Mouse (Mus musculus): ENCODE results near the gene Arhgef17. TPM values are rescaled to one million over a fixed set of nuclear protein-coding genes. Genes with fewer than 3 reads are reported as not detected.

Arhgef17 gene
- total RNA-seq, 2 experiments from 2014 or later, result 0.08 to 0.44 TPM

- peak; percentile 98 for ATAC-seq (replicated peaks; ENCODE audit: poor library complexity)
These were observed 52.3 kb downstream of the Arhgef17 start for GRCm38 (mm10) chr7:100879595-100879994.

GRCm38 (mm10) chr7:100876771-100877170 is 55.1 kb downstream of the Arhgef17 start:
- ATAC-seq (replicated peaks; ENCODE audit: poor library complexity), result no peak

DNA sequence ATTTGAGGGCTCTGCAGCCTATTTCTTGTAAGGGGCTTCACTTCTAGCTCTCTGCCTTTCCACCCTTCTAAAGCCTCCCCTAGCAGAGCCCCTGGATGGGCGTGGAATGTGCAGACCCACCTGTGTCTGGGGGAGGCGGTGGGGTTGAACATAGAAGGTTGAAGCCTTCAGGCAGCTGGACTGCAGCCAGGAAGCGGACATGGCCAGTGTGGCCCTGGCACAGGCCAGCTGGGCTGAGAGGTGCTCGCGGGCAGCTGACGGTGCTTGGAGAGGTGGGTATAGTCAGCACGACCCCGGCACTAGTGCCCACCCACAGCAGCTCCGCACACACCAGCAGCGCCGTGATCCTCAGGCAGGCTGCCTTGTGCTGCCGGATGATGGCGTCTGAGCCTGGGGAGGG is 55.6 kb downstream of the Arhgef17 start:
- no peak for ATAC-seq (replicated peaks; ENCODE audit: poor library complexity)

GRCm38 (mm10) chr7:100875822-100876221 is 56.1 kb downstream of the Arhgef17 start:
- ATAC-seq (replicated peaks; ENCODE audit: poor library complexity), result no peak

- ATAC-seq (replicated peaks; ENCODE audit: poor library complexity), result no peak
These were observed 58.7 kb downstream of the Arhgef17 start for GRCm38 (mm10) chr7:100873197-100873596.

GRCm38 (mm10) chr7:100871892-100872291 is 60.0 kb downstream of the Arhgef17 start:
- ATAC-seq (replicated peaks; ENCODE audit: poor library complexity), result no peak

DNA sequence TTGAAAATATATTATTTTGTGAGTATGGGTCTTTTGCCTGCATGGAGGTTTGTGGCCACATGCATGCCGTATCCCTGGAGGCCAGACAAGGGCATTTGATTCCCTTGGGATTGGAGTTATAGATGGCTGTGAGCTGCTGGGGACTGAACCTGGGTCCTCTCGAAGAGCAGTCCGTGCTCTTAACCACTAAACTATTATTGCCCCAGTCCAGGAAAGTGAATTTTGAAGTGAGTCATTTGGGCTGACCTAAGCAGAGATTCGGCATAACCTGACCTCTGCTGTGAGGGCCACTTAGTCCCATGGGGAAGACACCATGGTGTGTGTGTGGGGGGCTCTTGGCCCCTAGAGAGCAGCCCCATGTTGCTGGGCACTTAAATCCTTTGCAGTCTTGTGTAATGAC is 60.6 kb downstream of the Arhgef17 start:
- no peak for ATAC-seq (replicated peaks; ENCODE audit: poor library complexity)

DNA sequence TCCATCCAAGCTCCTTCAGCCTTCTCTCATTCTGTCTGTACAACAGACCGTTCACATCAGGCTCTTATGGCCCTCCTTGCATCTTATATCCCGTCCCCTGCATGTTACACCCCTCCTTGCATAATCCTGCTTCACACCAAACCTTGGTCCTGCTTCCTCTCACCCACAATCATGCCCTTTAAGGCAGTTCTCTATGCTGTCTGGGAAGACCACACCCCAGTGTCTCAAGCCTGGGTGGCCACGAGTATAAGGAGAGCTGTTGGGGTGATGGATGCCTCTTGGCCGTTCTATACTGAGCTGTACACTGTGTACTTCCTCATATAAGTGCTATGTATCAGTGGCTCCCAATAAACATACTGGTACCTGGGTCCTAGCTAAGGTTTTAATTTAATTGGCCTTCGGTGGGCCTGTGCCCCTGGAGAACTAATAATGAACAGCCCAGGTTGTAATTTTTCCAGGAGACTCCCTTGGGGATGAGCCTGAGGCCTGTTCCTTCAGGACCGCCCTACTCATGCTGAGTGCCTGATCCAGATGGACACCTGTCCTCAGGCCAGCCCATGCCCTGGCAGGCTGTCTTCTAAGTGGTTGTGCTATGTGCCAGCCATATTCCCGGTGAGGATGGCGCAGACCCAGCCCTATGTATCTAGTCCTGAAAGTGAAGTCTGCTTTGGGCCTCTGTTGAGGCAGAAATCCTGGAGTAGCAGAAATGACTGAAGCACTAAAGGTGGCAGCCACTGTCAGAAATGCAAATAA is 61.9 kb downstream of the Arhgef17 start:
- ATAC-seq (replicated peaks; ENCODE audit: poor library complexity), result peak; percentile 24

GRCm38 (mm10) chr7:100868551-100868950 is 63.4 kb downstream of the Arhgef17 start:
- peak; percentile 50 for ATAC-seq (replicated peaks; ENCODE audit: poor library complexity)

GRCm38 (mm10) chr7:100867561-100867960 is 64.3 kb downstream of the Arhgef17 start:
- ATAC-seq (replicated peaks; ENCODE audit: poor library complexity), result no peak

DNA sequence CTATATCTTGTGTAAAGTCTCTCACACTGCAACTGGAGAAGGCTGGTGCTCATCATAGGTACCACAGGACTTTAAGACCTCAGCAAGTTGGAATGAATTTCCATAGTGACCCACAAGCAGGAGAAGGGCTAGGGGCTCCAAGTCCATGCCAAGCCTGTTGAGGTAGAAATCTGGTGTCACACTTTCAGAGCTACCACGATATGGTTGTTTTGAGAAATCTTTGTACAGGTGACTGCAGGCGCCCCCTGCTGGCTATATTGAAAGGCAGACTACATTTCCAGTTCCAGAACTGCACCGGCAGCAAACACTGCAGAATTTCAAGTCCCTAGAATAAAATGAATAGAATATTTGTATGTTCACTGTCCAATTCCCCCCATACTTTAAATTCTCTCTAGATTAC is 65.2 kb downstream of the Arhgef17 start:
- ATAC-seq (replicated peaks; ENCODE audit: poor library complexity), result no peak

DNA sequence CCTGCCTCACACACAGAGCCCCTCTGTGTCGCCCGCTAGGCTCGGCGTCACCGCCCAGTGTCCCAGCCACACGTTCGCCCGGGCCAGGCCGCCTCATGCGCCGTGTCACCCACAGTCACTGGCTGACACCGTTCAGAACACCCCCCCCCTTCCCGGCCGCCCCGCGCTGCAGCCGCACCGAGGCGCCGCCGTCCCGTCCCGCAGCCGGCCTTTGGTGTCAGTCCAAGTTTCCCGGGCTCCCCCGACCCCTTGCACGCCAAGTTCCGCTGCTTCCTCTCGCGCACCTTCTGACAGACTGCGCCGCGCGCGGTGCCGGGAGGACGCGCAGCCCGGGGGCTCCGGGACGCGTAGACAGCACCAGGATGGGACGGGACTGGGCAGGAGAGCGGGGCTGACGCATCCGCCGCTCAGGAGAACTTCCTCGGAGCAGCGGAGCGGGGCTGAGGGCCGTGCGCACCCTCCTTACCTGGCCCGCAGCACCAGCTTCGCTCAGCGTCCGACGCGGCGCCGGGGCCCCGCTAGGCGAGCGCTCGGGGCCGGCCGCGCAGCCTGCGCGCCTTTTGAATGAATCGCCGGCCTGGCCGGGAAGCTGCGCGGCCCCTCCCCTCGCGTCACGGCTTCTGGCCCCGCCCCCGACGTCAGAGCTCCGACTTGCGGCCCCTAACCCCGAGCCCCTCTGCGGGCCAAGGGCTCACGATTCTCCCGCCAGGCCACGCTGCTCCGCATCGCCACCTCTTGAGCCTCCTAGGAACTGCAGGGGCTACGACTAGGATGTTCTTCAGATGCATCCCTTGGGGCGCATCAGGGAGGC is 68.9 kb downstream of the Arhgef17 start, which contains the start of gene Relt:
Gene Relt (minus strand): TSS at position 619 of the 811 bp plus-strand sequence.
- peak; percentile 93 for ATAC-seq (replicated peaks; ENCODE audit: poor library complexity)

DNA sequence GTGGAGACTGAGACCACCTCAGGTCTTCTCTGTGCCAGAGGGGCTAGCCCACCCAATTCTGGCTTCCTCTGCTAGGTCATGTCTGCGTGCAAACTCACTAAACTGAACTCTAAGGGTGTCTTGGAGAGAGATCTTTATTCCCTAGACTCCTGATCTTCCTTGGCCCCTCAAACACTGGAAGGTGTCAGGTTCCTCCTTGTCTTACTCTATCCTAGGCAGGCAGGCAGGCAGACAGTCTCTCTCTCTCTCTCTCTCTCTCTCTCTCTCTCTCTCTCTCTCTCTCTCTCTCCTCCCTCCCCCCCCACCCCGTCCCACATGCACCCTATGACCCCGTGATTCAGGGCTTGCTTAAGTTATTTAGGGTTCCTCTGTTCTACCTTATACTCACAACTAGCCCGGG is 69.6 kb downstream of the Arhgef17 start:
- 0 out of 2 replicates have a peak, but pooled peaks have one; percentile 1 for ATAC-seq (replicated peaks; ENCODE audit: poor library complexity)

DNA sequence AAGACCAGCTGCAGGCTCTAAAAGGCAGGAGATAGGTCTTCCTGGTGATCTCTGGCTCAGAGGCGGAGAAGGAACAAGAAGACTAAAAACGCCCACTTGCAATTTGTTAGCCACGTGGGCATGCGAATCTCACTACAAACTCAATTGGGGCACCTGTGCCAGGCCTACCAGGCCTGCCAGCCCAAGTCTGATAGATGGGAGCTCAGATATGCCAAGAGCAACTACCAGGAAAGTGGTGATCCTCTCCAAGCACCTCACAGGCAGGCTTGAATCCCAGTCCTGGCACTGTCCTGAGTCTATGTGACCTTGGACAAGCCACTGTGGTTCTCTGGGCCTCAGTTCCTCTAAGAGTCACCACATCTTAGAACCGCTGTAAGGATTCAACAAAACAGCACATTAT is 70.7 kb downstream of the Arhgef17 start:
- ATAC-seq (replicated peaks; ENCODE audit: poor library complexity), result no peak

DNA sequence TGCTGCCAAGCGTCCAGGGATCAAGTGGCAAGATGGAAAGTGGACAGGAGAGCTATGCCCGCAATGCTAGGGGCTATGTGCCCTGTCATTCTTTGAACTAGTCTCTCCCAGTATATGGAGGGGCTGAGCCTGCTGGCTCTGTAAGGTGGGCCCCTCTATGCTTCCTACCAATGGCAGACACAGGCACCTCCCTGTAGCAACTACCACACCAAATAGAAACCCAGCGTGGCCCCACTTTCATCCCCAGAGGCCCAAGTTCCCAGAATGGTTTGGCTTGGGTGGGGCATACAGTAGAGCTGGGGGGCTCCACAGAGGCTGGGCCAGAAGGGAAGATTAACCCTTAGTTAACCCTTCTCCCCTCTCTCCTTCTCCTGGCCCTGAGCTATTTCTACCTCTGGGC is 71.5 kb downstream of the Arhgef17 start:
- ATAC-seq (replicated peaks; ENCODE audit: poor library complexity), result no peak

DNA sequence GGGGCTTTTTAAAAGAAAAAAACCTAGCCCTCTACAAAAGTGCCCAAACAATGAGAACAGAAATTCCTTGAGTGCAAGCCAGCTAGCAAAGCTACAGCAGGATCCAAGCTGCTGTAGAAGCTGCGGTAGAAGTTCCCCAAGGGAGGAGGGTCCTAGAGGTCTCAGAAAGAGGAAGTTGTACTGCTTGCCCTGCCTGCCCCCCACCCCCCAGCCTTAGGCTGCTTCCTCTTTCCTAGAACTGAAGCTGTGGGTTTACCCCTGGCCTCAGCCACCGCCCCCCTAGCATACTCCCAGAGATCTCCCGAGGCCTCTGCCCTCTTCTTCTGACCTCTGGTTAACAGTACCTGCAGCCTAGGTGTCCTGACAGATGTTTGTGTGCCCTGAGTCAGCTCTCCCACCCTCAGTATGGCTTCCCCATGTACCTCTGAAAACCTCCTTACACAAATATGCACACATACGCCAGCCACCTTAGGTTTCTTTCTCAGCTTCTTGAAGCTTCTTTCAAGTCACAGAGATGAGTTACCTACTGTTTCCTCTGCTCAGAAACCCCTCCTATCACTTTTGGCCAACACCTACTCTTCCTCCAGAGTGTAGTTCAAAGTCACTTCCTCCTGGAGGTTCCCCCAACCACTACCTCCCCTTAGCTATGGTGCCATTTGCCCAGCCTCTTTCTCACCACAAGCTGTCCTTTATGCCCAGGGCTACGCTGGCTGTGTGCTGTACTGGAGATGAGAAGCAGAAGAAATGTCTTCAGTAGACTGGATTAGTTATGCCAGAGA is 75.9 kb downstream of the Arhgef17 start:
- peak; percentile 86 for ATAC-seq (replicated peaks; ENCODE audit: poor library complexity)

- ATAC-seq (replicated peaks; ENCODE audit: poor library complexity), result no peak
These were observed 76.6 kb downstream of the Arhgef17 start for GRCm38 (mm10) chr7:100855300-100855699.

- no peak for ATAC-seq (replicated peaks; ENCODE audit: poor library complexity)
These were observed 77.0 kb downstream of the Arhgef17 start for GRCm38 (mm10) chr7:100854861-100855260.

DNA sequence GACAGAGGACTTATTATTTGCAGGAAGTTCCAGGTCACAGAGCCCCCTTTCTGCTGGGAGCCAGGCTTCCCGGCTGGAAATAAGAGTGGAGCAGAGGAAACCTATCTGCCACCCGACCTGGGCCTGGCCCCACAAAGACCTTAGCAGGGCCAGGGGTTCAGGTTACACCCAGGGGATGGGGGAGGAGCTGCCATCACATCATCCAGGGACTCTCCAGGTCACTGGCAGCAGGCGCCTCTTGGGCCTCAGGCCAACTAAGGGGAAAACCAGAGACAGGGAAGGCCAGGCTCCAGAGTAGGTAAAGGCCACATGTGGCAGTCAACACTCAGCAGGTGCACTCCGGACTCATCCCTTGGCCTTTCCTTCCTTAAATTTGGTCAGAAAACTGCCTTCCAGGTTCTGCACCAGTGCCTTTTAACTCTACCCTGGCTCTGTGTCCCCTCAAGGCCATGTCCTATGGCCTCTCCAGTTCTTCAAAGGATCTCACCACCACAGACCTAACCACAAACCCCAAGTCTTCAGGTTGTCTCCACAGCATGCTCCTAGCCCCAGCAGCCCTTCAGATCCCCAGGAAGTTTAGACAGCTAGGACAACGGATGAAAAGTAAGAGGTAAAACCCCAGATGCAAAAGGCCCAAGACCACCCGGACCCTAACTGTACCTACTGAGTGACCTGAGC is 77.6 kb downstream of the Arhgef17 start:
- no peak for ATAC-seq (replicated peaks; ENCODE audit: poor library complexity)

DNA sequence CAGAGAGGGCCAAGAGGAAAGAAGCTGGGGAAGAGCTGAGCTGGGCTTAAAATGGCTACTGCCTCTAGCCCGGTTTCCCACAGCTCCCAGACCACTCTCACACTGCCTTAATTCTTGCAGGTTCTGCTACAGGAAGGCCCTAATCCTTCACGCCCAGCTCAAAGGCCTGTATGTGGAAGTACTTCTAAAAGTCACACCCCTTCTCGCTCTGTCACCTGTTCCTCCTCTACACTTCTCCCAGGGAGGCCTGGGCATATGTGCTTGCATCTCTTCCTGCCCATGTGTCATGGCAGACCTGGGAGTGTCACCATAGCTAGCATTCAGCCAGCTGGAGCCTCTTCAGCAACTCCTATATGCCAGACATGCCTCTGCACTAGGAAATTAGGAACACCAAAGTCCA is 78.5 kb downstream of the Arhgef17 start:
- 0 out of 2 replicates have a peak, but pooled peaks have one; percentile 5 for ATAC-seq (replicated peaks; ENCODE audit: poor library complexity)

All from megakaryocyte progenitor cell, adult 5-6 weeks (primary cell).